Mouse (Mus musculus) neural tube, postnatal 0 days (tissue): ENCODE measurements around the gene F2. TPM values are rescaled to one million over a fixed set of nuclear protein-coding genes. Genes with fewer than 3 reads are reported as not detected.

Experiments used
- polyA plus RNA-seq: library from polyadenylated mRNA; unstranded; fragments of >200 nt; fragmentation: Nextera tagmentation; extraction: Ambion mirVana; gene quantifications from 2 replicates; pipeline ENCODE4 v1.2.1, GENCODE M21; 2015

F2 gene
- polyA plus RNA-seq: 0.22 and 0.34 TPM in 2 replicates

DNA sequence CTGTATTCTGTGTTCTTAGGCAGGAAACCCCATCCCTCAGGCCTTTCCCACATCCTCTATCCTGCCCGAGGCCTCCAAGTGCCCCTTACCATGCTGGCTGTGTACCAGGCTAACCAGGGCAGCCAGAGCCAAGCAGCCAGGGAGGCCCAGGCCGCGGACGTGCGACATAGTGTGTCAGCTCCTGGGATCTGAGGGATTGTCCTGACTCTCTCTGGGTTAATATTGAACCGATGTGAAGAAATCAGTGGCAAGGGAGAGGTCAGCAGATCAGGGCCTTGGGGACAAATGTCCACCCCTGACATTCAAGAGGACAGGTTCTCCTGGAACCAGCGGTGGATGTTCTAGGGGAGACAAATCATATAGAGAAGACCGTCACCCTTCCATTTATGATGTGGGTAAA is at the start of gene F2:
Gene F2, minus strand, starts transcription at position 186 of the 400 bp plus-strand sequence.

GRCm38 (mm10) chr2:91649553-91650359 is 13.5 kb upstream of the F2 start, which contains the start of the genes Zfp408 and Arhgap1:
Gene Zfp408, minus strand, starts transcription at chr2:91649791.
Gene Arhgap1, plus strand, starts transcription at chr2:91649860.

Other genes with a start within 250 kb of the F2 start
- 124 and 134 TPM in 2 replicates for gene 1110051M20Rik, start 191.7 kb downstream of the F2 start, polyA plus RNA-seq
- gene Lrp4, start 178.9 kb downstream of the F2 start, polyA plus RNA-seq: 12.5 and 13.4 TPM in 2 replicates
- 97.0 and 111 TPM in 2 replicates for gene Ckap5, start 109.7 kb downstream of the F2 start, polyA plus RNA-seq
- 8.5 and 9.6 TPM in 2 replicates for gene Zfp408, start 13.4 kb upstream of the F2 start, polyA plus RNA-seq
- 73.2 and 75.9 TPM in 2 replicates for gene Arhgap1, start 13.4 kb upstream of the F2 start, polyA plus RNA-seq
- gene Atg13, start 74.2 kb upstream of the F2 start, polyA plus RNA-seq: 21.9 and 23.8 TPM in 2 replicates
- 11.1 and 13.0 TPM in 2 replicates for gene Harbi1, start 74.4 kb upstream of the F2 start, polyA plus RNA-seq
- 12.0 and 15.6 TPM in 2 replicates for gene Ambra1, start 93.7 kb upstream of the F2 start, polyA plus RNA-seq